Mouse (Mus musculus) hindbrain, embryonic 15.5 days (tissue): ENCODE measurements around the gene Slc30a7. TPM values are rescaled to one million over a fixed set of nuclear protein-coding genes. Genes with fewer than 3 reads are reported as not detected.

Experiments
- ATAC-seq: fragments of 200-750 bp; cut with Nextera tagmentation; 2 replicates; pipeline ENCODE4 v1.8.0; 2017; ENCODE audit warnings: low read depth, moderate number of reproducible peaks, moderate TSS enrichment; ENCODE audit not compliant: low FRiP score
- H3K27ac ChIP-seq: fragments of 300-500 bp; sonication (generic); replicated peaks from 2 replicates; pipeline ENCODE4 v1.5.1; 2015; ENCODE audit warnings: mild to moderate bottlenecking, inconsistent platforms
- H3K27me3 ChIP-seq: fragments of 300-500 bp; sonication (generic); 2 replicates; pipeline ENCODE4 v1.6.1; 2015; ENCODE audit warnings: control low read depth, inconsistent platforms
- H3K36me3 ChIP-seq: fragments of 300-500 bp; sonication (generic); 2 replicates; pipeline ENCODE4 v1.6.1; 2015; ENCODE audit warnings: control low read depth, inconsistent platforms
- H3K4me1 ChIP-seq: fragments of 300-500 bp; sonication (generic); replicated peaks from 2 replicates; pipeline ENCODE4 v1.6.1; 2015; ENCODE audit warnings: control low read depth, inconsistent platforms
- H3K4me2 ChIP-seq: fragments of 300-500 bp; sonication (generic); 2 replicates; pipeline ENCODE4 v1.6.1; 2015; ENCODE audit warnings: moderate library complexity, mild to moderate bottlenecking, inconsistent platforms
- H3K4me3 ChIP-seq: fragments of 300-500 bp; sonication (generic); 2 replicates; pipeline ENCODE4 v1.5.1; 2015; ENCODE audit warnings: mild to moderate bottlenecking, inconsistent platforms
- H3K9ac ChIP-seq: fragments of 300-500 bp; sonication (generic); 2 replicates; pipeline ENCODE4 v1.6.1; 2015; ENCODE audit warnings: inconsistent platforms
- H3K9me3 ChIP-seq: fragments of 300-500 bp; sonication (generic); 2 replicates; pipeline ENCODE4 v1.6.1; 2016; ENCODE audit warnings: control low read depth, inconsistent platforms
- WGBS: fragments of 180-500 bp; shearing (Covaris S2); methylation state at CpG from one replicate; pipeline ENCODE4 v1.1.7; 2015; 5-methylcytosine and 5-hydroxymethylcytosine counted together
- microRNA-seq: library from miRNA; unstranded; fragments of <30 nt; microRNA quantifications from one replicate; pipeline ENCODE4, GENCODE M21; 2016
- polyA plus RNA-seq: library from polyadenylated mRNA; unstranded; fragments of >200 nt; fragmentation: Nextera tagmentation; extraction: Ambion mirVana; gene quantifications from 2 replicates; pipeline ENCODE4 v1.2.1, GENCODE M21; 2015

Slc30a7 gene
- polyA plus RNA-seq, 1 experiment from 2014 or later, result 16.7 TPM

DNA sequence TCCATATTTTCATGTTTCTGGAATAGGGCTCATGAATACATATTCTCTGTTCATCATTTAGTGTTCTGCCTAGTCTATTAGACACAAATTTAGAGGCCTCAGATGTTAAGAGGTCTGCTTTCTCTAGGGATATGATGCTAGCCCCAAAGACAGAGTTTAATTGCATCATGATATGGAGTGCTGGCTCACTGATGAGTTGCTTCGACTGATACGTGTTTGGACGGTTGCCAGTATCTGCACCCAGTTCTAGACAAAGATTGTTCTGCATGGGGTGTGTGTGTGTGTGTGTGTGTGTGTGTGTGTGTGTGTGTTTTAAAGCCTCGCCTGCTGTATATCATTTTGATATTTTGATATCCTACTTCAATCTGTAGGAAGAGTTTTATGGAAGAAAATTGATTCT, 114.9 kb downstream of the Slc30a7 start:
- ATAC-seq, result no peak
- Histone ChIP-seq H3K9ac (no peak overlapping the region), H3K27ac (no peak overlapping the region), H3K4me1 (peaks cover 8% of the 10 kb centered on the region), H3K4me2 (no peak overlapping the region), H3K4me3 (no peak overlapping the region), H3K27me3 (no peaks in the 10 kb centered on the region), H3K9me3 (no peaks in the 10 kb centered on the region), H3K36me3 (peaks cover 7% of the 10 kb centered on the region)
- WGBS, result 44% methylated on average over 4 of the region's 4 CpGs

Small RNA genes lying within 50 kb of the gene (microRNA-seq; reads per million reads assigned to microRNA genes)
- not detected for gene Mir669n

Other genes with a start within 250 kb of the Slc30a7 start
- gene Dph5, start 119.6 kb downstream of the Slc30a7 start, polyA plus RNA-seq, result 23.5 and 24.3 TPM in 2 replicates
- gene Extl2, start 56 bp upstream of the Slc30a7 start, polyA plus RNA-seq, result 35.1 and 35.6 TPM in 2 replicates
- gene Vcam1, start 122.3 kb upstream of the Slc30a7 start, polyA plus RNA-seq, result 36.2 TPM in 2 replicates
- 6.3 and 6.4 TPM in 2 replicates for gene Gpr88, start 246.1 kb upstream of the Slc30a7 start, polyA plus RNA-seq